Mouse (Mus musculus): ENCODE data around the gene Dohh. TPM values are rescaled to one million over a fixed set of nuclear protein-coding genes. Genes with fewer than 3 reads are reported as not detected.

Dohh gene
- polyA plus RNA-seq (2015; fragmentation: Illumina TruSeq; extraction: RNeasy Lipid Tissue Mini Kit (QIAGEN cat#74804); ENCODE audit: insufficient read depth, low read depth, low replicate concordance), result 9.1 TPM

DNA sequence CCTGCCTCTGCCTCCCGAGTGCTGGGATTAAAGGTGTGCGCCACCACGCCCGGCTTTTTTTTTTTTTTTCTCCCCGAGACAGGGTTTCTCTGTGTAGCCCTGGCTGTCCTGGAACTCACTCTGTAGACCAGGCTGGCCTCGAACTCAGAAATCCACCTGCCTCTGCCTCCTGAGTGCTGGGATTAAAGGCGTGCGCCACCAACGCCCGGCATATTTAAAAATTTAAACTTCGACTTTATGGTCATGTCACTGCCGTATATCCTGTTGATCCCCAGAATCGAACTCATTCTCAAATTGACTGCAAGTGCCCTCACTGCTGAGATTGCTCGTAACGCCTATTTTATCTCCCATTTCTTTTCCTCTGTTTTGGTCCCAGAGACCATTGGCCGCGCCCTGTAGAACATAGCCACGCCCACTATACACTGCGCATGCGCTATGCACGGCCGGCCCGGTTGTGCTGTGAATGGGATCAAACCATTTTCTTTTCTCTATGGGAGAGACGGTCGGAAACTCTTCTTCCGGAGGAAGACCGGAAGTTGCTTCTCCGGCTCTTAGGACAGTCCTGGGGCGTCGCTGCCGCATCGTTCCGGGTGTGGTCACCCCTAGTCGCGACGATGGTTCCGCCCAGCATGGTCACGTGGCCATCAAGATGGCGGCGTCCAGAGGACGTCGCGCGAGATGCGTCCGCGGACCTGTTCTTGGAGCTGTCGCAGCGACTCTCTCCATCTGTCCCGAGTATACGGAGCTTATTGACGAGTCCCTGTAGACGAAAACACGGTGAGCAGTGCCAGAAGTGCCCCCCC is at the start of gene Dohh, which contains the start of gene Gm48551:
Gene Dohh, plus strand, starts transcription at position 627 of the 803 bp plus-strand sequence.
Gene Gm48551, plus strand, starts transcription at position 665 of the 803 bp plus-strand sequence.

DNA sequence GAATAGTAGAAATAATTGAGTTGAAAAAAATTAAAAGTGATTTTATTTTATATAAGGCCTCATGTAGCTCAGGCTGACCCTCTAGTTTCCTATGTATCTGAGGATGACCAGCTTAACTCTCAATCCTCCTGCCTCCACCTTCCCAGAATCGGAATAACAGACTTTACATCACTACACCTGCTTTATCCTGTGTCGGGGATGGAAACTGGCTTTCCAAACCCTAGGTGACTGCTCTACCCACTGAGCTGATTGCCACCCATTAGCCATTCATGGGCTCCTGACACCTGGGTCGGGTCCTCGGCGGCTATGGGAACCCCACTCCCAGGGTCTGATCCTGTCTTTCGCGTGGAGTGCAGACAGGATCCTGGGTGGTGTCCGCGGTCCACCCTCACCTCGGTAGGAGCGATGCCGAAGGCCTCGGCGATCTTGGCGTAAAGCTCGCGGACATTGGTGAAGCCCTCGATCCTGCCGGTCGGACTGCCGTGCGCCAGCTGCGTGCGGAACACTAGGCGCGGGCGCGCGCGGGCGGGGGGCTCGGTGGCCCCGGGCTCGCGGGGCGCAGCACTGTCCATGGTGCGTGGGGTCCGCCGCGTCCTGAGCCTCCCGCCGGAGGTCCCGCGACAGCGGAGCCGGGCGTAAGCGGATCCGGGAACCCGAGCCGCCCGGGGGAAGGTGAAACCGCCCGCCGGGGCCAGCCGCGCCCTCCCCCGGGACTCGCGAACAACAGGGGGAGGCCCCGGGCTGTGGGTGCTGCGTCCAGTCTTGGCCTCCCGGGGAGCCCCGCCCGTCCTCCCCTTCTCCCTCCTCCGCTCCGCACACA is 41.3 kb upstream of the Dohh start, which contains the start of gene Gipc3:
Gene Gipc3, minus strand, starts transcription at position 581 of the 820 bp plus-strand sequence.

DNA sequence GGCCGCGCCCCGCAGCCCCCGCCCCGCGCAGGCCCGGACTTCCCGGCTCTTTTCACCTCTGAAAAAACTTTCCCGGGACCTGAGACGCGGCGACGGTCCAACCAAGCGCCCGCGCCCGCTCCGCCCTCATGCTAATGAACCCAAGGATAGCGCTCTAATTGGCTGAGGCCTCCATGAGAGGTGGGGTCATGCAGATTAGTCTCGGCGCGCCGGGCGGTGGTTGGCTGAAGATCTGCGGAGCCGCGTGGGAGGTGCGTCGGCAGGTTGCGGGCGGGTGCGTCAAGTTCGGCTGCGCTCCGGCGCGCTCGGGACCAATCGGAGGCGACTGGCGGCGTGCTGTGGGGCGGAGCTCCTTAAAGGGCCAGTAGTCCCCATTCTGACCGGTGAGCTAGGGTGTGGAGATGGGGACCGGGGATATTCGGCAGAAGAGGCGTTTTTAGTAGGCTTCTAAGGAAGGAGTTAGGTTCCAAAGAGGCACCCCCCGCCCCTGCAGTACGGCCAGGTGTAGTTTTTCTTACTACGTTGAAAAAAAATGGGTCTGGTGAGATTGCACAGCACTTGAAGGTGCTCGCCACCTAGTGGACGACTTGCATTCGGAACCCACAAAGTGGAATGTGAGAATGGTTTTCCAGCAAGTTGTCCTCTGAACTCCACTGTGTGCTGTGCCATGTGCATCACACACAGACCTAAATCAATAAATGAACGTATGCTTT is 33.7 kb upstream of the Dohh start, which contains the start of gene Hmg20b:
Gene Hmg20b, minus strand, starts transcription at position 130 of the 713 bp plus-strand sequence.

DNA sequence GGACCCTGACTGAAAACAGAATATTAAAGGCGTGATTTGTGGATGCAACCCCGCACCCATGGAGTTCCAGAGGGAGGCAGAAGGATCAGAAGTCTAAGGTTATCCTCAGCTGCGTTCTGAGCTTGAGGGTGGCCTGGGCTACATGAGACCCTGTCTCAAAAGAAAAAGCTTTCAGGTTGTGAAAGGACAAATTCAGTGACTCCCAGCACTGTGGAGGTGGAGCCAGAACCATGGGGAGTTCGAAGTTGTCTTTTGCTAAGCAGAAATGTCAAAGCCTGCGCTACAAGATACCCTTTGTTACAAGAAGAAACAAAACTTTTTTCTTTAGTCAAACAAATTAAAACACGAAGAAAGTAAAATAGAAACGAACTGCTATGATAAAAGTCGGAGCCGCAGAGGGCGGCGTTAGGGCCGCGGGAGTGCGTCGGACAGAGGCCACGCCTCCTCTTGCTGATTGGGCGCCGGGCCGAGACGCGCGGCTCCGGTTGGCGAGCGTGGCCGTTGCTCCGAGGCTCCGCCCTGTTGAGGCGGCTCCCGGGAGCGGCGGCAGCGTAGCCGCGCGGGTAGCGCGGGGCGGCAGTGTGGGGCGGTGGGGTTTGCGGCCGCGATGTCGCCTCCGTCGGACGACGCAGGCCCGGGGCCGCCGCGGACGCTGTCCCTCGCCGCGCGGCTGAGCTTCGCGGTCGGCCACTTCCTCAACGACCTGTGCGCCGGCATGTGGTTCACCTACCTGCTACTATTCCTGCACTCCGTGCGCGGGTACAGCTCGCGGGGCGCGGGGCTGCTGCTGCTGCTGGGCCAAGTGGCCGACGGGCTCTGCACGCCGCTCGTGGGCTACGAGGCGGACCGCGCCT is 27.0 kb upstream of the Dohh start, which contains the start of gene Mfsd12:
Gene Mfsd12, plus strand, starts transcription at position 501 of the 854 bp plus-strand sequence.

GRCm38 (mm10) chr10:81365672-81366476 is 18.4 kb upstream of the Dohh start, which contains the start of gene 4930404N11Rik:
Gene 4930404N11Rik (minus strand): TSS chr10:81365816.

GRCm38 (mm10) chr10:81377793-81378552 is 6.3 kb upstream of the Dohh start, which contains the start of gene Fzr1:
Gene Fzr1 (minus strand): TSS chr10:81378516.

GRCm38 (mm10) chr10:81388505-81389055 is 4.4 kb downstream of the Dohh start, which contains the start of gene Gm48552:
Gene Gm48552 (plus strand): TSS chr10:81389005.

DNA sequence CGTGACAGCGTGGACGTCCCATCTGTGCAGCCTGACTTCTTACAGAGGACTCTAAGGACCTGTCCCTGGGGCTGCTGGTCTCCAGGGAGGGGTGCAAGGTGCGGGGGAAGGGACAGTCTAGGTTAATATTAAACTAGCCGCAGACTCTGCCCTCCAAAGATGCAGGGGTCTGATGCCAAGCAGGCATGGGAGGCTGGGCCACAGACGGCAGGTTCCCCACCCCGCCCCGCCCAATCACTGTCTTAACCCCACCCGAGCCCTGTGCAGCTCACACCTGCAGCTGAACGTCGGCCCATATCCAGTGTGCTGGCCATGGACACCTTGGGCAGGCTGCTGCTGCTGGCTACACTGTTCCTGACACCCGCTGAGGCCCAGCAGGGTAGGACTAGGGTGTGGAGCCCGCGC is 8.6 kb downstream of the Dohh start, which contains the start of gene Smim24:
Gene Smim24, plus strand, starts transcription at position 271 of the 405 bp plus-strand sequence.

Other genes starting within 250 kb of the Dohh start
- 5.4 TPM for gene Zbtb7a, start 249.2 kb upstream of the Dohh start, polyA plus RNA-seq (2015; fragmentation: Illumina TruSeq; extraction: RNeasy Lipid Tissue Mini Kit (QIAGEN cat#74804); ENCODE audit: insufficient read depth, low read depth, low replicate concordance)
- gene Pias4, start 216.5 kb upstream of the Dohh start, polyA plus RNA-seq (2015; fragmentation: Illumina TruSeq; extraction: RNeasy Lipid Tissue Mini Kit (QIAGEN cat#74804); ENCODE audit: insufficient read depth, low read depth, low replicate concordance), result 7.3 TPM
- 283 TPM for gene Eef2, start 207.8 kb upstream of the Dohh start, polyA plus RNA-seq (2015; fragmentation: Illumina TruSeq; extraction: RNeasy Lipid Tissue Mini Kit (QIAGEN cat#74804); ENCODE audit: insufficient read depth, low read depth, low replicate concordance)
- gene Dapk3, start 201.4 kb upstream of the Dohh start, polyA plus RNA-seq (2015; fragmentation: Illumina TruSeq; extraction: RNeasy Lipid Tissue Mini Kit (QIAGEN cat#74804); ENCODE audit: insufficient read depth, low read depth, low replicate concordance), result 9.3 TPM
- gene 4930442H23Rik, start 200.6 kb upstream of the Dohh start, polyA plus RNA-seq (2015; fragmentation: Illumina TruSeq; extraction: RNeasy Lipid Tissue Mini Kit (QIAGEN cat#74804); ENCODE audit: insufficient read depth, low read depth, low replicate concordance), result not detected
- gene Nmrk2, start 182.4 kb upstream of the Dohh start, polyA plus RNA-seq (2015; fragmentation: Illumina TruSeq; extraction: RNeasy Lipid Tissue Mini Kit (QIAGEN cat#74804); ENCODE audit: insufficient read depth, low read depth, low replicate concordance), result not detected
- 0.20 TPM for gene Atcay, start 153.6 kb upstream of the Dohh start, polyA plus RNA-seq (2015; fragmentation: Illumina TruSeq; extraction: RNeasy Lipid Tissue Mini Kit (QIAGEN cat#74804); ENCODE audit: insufficient read depth, low read depth, low replicate concordance)
- gene Zfr2, start 151.3 kb upstream of the Dohh start, polyA plus RNA-seq (2015; fragmentation: Illumina TruSeq; extraction: RNeasy Lipid Tissue Mini Kit (QIAGEN cat#74804); ENCODE audit: insufficient read depth, low read depth, low replicate concordance), result 3.4 TPM
- gene Matk, start 131.5 kb upstream of the Dohh start, polyA plus RNA-seq (2015; fragmentation: Illumina TruSeq; extraction: RNeasy Lipid Tissue Mini Kit (QIAGEN cat#74804); ENCODE audit: insufficient read depth, low read depth, low replicate concordance), result not detected
- 21.2 TPM for gene Mrpl54, start 117.5 kb upstream of the Dohh start, polyA plus RNA-seq (2015; fragmentation: Illumina TruSeq; extraction: RNeasy Lipid Tissue Mini Kit (QIAGEN cat#74804); ENCODE audit: insufficient read depth, low read depth, low replicate concordance)
- gene Apba3, start 117.5 kb upstream of the Dohh start, polyA plus RNA-seq (2015; fragmentation: Illumina TruSeq; extraction: RNeasy Lipid Tissue Mini Kit (QIAGEN cat#74804); ENCODE audit: insufficient read depth, low read depth, low replicate concordance), result 30.7 TPM
- 3.9 TPM for gene Tjp3, start 92.8 kb upstream of the Dohh start, polyA plus RNA-seq (2015; fragmentation: Illumina TruSeq; extraction: RNeasy Lipid Tissue Mini Kit (QIAGEN cat#74804); ENCODE audit: insufficient read depth, low read depth, low replicate concordance)
- 15.5 TPM for gene Pip5k1c, start 91.5 kb upstream of the Dohh start, polyA plus RNA-seq (2015; fragmentation: Illumina TruSeq; extraction: RNeasy Lipid Tissue Mini Kit (QIAGEN cat#74804); ENCODE audit: insufficient read depth, low read depth, low replicate concordance)
- 7.9 TPM for gene Cactin, start 63.3 kb upstream of the Dohh start, polyA plus RNA-seq (2015; fragmentation: Illumina TruSeq; extraction: RNeasy Lipid Tissue Mini Kit (QIAGEN cat#74804); ENCODE audit: insufficient read depth, low read depth, low replicate concordance)
- gene Tbxa2r, start 55.7 kb upstream of the Dohh start, polyA plus RNA-seq (2015; fragmentation: Illumina TruSeq; extraction: RNeasy Lipid Tissue Mini Kit (QIAGEN cat#74804); ENCODE audit: insufficient read depth, low read depth, low replicate concordance), result 3.4 TPM
- gene Gipc3, start 41.2 kb upstream of the Dohh start, polyA plus RNA-seq (2015; fragmentation: Illumina TruSeq; extraction: RNeasy Lipid Tissue Mini Kit (QIAGEN cat#74804); ENCODE audit: insufficient read depth, low read depth, low replicate concordance), result 1.4 TPM
- 22.8 TPM for gene Hmg20b, start 33.9 kb upstream of the Dohh start, polyA plus RNA-seq (2015; fragmentation: Illumina TruSeq; extraction: RNeasy Lipid Tissue Mini Kit (QIAGEN cat#74804); ENCODE audit: insufficient read depth, low read depth, low replicate concordance)
- 1.9 TPM for gene Mfsd12, start 26.9 kb upstream of the Dohh start, polyA plus RNA-seq (2015; fragmentation: Illumina TruSeq; extraction: RNeasy Lipid Tissue Mini Kit (QIAGEN cat#74804); ENCODE audit: insufficient read depth, low read depth, low replicate concordance)
- gene 4930404N11Rik, start 18.6 kb upstream of the Dohh start, polyA plus RNA-seq (2015; fragmentation: Illumina TruSeq; extraction: RNeasy Lipid Tissue Mini Kit (QIAGEN cat#74804); ENCODE audit: insufficient read depth, low read depth, low replicate concordance), result not detected
- 5.1 TPM for gene Fzr1, start 5.9 kb upstream of the Dohh start, polyA plus RNA-seq (2015; fragmentation: Illumina TruSeq; extraction: RNeasy Lipid Tissue Mini Kit (QIAGEN cat#74804); ENCODE audit: insufficient read depth, low read depth, low replicate concordance)
- gene Gm48551, start within 50 bp of the Dohh start, polyA plus RNA-seq (2015; fragmentation: Illumina TruSeq; extraction: RNeasy Lipid Tissue Mini Kit (QIAGEN cat#74804); ENCODE audit: insufficient read depth, low read depth, low replicate concordance), result 2.6 TPM
- 3.4 TPM for gene Gm48552, start 4.6 kb downstream of the Dohh start, polyA plus RNA-seq (2015; fragmentation: Illumina TruSeq; extraction: RNeasy Lipid Tissue Mini Kit (QIAGEN cat#74804); ENCODE audit: insufficient read depth, low read depth, low replicate concordance)
- gene Smim24, start 8.6 kb downstream of the Dohh start, polyA plus RNA-seq (2015; fragmentation: Illumina TruSeq; extraction: RNeasy Lipid Tissue Mini Kit (QIAGEN cat#74804); ENCODE audit: insufficient read depth, low read depth, low replicate concordance), result 23.5 TPM
- 11.0 TPM for gene Nfic, start 71.2 kb downstream of the Dohh start, polyA plus RNA-seq (2015; fragmentation: Illumina TruSeq; extraction: RNeasy Lipid Tissue Mini Kit (QIAGEN cat#74804); ENCODE audit: insufficient read depth, low read depth, low replicate concordance)
- gene Celf5, start 98.3 kb downstream of the Dohh start, polyA plus RNA-seq (2015; fragmentation: Illumina TruSeq; extraction: RNeasy Lipid Tissue Mini Kit (QIAGEN cat#74804); ENCODE audit: insufficient read depth, low read depth, low replicate concordance), result 0.76 TPM
- 25.2 TPM for gene Ncln, start 112.0 kb downstream of the Dohh start, polyA plus RNA-seq (2015; fragmentation: Illumina TruSeq; extraction: RNeasy Lipid Tissue Mini Kit (QIAGEN cat#74804); ENCODE audit: insufficient read depth, low read depth, low replicate concordance)
- gene S1pr4, start 115.7 kb downstream of the Dohh start, polyA plus RNA-seq (2015; fragmentation: Illumina TruSeq; extraction: RNeasy Lipid Tissue Mini Kit (QIAGEN cat#74804); ENCODE audit: insufficient read depth, low read depth, low replicate concordance), result 1.3 TPM
- not detected for gene Gna15, start 139.8 kb downstream of the Dohh start, polyA plus RNA-seq (2015; fragmentation: Illumina TruSeq; extraction: RNeasy Lipid Tissue Mini Kit (QIAGEN cat#74804); ENCODE audit: insufficient read depth, low read depth, low replicate concordance)
- gene Gna11, start 160.8 kb downstream of the Dohh start, polyA plus RNA-seq (2015; fragmentation: Illumina TruSeq; extraction: RNeasy Lipid Tissue Mini Kit (QIAGEN cat#74804); ENCODE audit: insufficient read depth, low read depth, low replicate concordance), result 17.4 TPM
- gene Aes, start 175.1 kb downstream of the Dohh start, polyA plus RNA-seq (2015; fragmentation: Illumina TruSeq; extraction: RNeasy Lipid Tissue Mini Kit (QIAGEN cat#74804); ENCODE audit: insufficient read depth, low read depth, low replicate concordance), result 218 TPM
- 44.6 TPM for gene Tle2, start 190.1 kb downstream of the Dohh start, polyA plus RNA-seq (2015; fragmentation: Illumina TruSeq; extraction: RNeasy Lipid Tissue Mini Kit (QIAGEN cat#74804); ENCODE audit: insufficient read depth, low read depth, low replicate concordance)
- 236 TPM for gene Tle6, start 216.6 kb downstream of the Dohh start, polyA plus RNA-seq (2015; fragmentation: Illumina TruSeq; extraction: RNeasy Lipid Tissue Mini Kit (QIAGEN cat#74804); ENCODE audit: insufficient read depth, low read depth, low replicate concordance)
- gene BC025920, start 221.8 kb downstream of the Dohh start, polyA plus RNA-seq (2015; fragmentation: Illumina TruSeq; extraction: RNeasy Lipid Tissue Mini Kit (QIAGEN cat#74804); ENCODE audit: insufficient read depth, low read depth, low replicate concordance), result 0.87 TPM
- 5.6 TPM for gene Sirt6, start 243.4 kb downstream of the Dohh start, polyA plus RNA-seq (2015; fragmentation: Illumina TruSeq; extraction: RNeasy Lipid Tissue Mini Kit (QIAGEN cat#74804); ENCODE audit: insufficient read depth, low read depth, low replicate concordance)
- gene Ankrd24, start 244.1 kb downstream of the Dohh start, polyA plus RNA-seq (2015; fragmentation: Illumina TruSeq; extraction: RNeasy Lipid Tissue Mini Kit (QIAGEN cat#74804); ENCODE audit: insufficient read depth, low read depth, low replicate concordance), result 62.0 TPM

Data from pancreas, adult 10 weeks (tissue).